Mouse (Mus musculus): ENCODE measurements around the gene 2310046K23Rik. TPM values are rescaled to one million over a fixed set of nuclear protein-coding genes. Genes with fewer than 3 reads are reported as not detected.
"Not testable (repeated sequence)": the region's sequence is repeated elsewhere in the genome, so short reads cannot be mapped to it uniquely, and the experiment has no call there.

Gene 2310046K23Rik
- total RNA-seq (2021), result not detected

GRCm38 (mm10) chr3:92534411-92534810 lies at the start of gene 2310046K23Rik:
Gene 2310046K23Rik (minus strand): TSS chr3:92534511.
- DNase-seq (ENCODE audit: low spot score), result no peak
- intact Hi-C loops (cut with DNase I), result no loop called here

- intact Hi-C loops (cut with DNase I), result no loop called here
- no peak for DNase-seq (ENCODE audit: low spot score)
Measured at GRCm38 (mm10) chr3:92583164-92583826, 49.0 kb upstream of the 2310046K23Rik start.

GRCm38 (mm10) chr3:92579508-92579907 lies 45.2 kb upstream of the 2310046K23Rik start:
- DNase-seq (ENCODE audit: low spot score), result no peak
- intact Hi-C loops (cut with DNase I), result no loop called here

GRCm38 (mm10) chr3:92578652-92579413 lies 44.5 kb upstream of the 2310046K23Rik start:
- intact Hi-C loops (cut with DNase I), result no loop called here
- no peak for DNase-seq (ENCODE audit: low spot score)

- intact Hi-C loops (cut with DNase I), result no loop called here
- DNase-seq (ENCODE audit: low spot score), result no peak
Measured at GRCm38 (mm10) chr3:92573449-92574041, 39.2 kb upstream of the 2310046K23Rik start, which contains the start of gene Ivl. Gene Ivl (minus strand): TSS chr3:92573735.

GRCm38 (mm10) chr3:92572514-92573155 lies 38.3 kb upstream of the 2310046K23Rik start:
- intact Hi-C loops (cut with DNase I), result no loop called here
- DNase-seq (ENCODE audit: low spot score), result no peak

- intact Hi-C loops (cut with DNase I), result no loop called here
- DNase-seq (ENCODE audit: low spot score), result no peak
Measured at GRCm38 (mm10) chr3:92568752-92569151, 34.4 kb upstream of the 2310046K23Rik start.

GRCm38 (mm10) chr3:92565418-92565817 lies 31.1 kb upstream of the 2310046K23Rik start:
- no peak for DNase-seq (ENCODE audit: low spot score)
- intact Hi-C loops (cut with DNase I), result no loop called here

- intact Hi-C loops (cut with DNase I), result loop anchor here (10.0 kb wide), 1 partner anchor 118 kb away; no protein-coding TSS in a partner anchor
Measured at GRCm38 (mm10) chr3:92512325-92512724, 22.0 kb downstream of the 2310046K23Rik start.

GRCm38 (mm10) chr3:92510786-92511185 lies 23.5 kb downstream of the 2310046K23Rik start:
- DNase-seq (ENCODE audit: low spot score), result no peak
- intact Hi-C loops (cut with DNase I), result loop anchor here (2.0 to 10.0 kb wide), 2 partner anchors 116 to 360 kb away; no protein-coding TSS in a partner anchor

More at GRCm38 (mm10) chr3:92512325-92512724, 22.0 kb downstream of the 2310046K23Rik start:
- no peak for DNase-seq (ENCODE audit: low spot score)

- intact Hi-C loops (cut with DNase I), result no loop called here
- DNase-seq (ENCODE audit: low spot score), result no peak
Measured at GRCm38 (mm10) chr3:92508185-92508584, 26.1 kb downstream of the 2310046K23Rik start.

GRCm38 (mm10) chr3:92503528-92503927 lies 30.8 kb downstream of the 2310046K23Rik start:
- DNase-seq (ENCODE audit: low spot score), result no peak
- intact Hi-C loops (cut with DNase I), result no loop called here

- intact Hi-C loops (cut with DNase I), result no loop called here
- DNase-seq (ENCODE audit: low spot score), result no peak
Measured at GRCm38 (mm10) chr3:92500393-92500792, 33.9 kb downstream of the 2310046K23Rik start, which contains the start of gene Sprr4. Gene Sprr4 (minus strand): TSS chr3:92500493.

- intact Hi-C loops (cut with DNase I), result not testable (repeated sequence)
Measured at GRCm38 (mm10) chr3:92490262-92490661, 44.0 kb downstream of the 2310046K23Rik start.

GRCm38 (mm10) chr3:92486307-92486706 lies 48.0 kb downstream of the 2310046K23Rik start:
- DNase-seq (ENCODE audit: low spot score), result no peak
- intact Hi-C loops (cut with DNase I), result no loop called here

More at GRCm38 (mm10) chr3:92490262-92490661, 44.0 kb downstream of the 2310046K23Rik start:
- not testable (repeated sequence) for DNase-seq (ENCODE audit: low spot score)

GRCm38 (mm10) chr3:92485863-92486262 lies 48.4 kb downstream of the 2310046K23Rik start, which contains the start of gene Sprr1a:
Gene Sprr1a (minus strand): TSS chr3:92485895.
- DNase-seq (ENCODE audit: low spot score), result no peak
- intact Hi-C loops (cut with DNase I), result no loop called here
